Mouse (Mus musculus) megakaryocyte, embryonic 14.5 days (primary cell): ENCODE measurements around the gene BC003965.

Experiments
- FLI1 ChIP-seq: IDR thresholded peaks from 2 replicates; pipeline ENCODE4 v1.6.1; 2012; ENCODE audit warnings: low read length, inconsistent platforms, mixed read lengths
- GATA1 ChIP-seq: IDR thresholded peaks from 3 replicates; pipeline ENCODE4 v1.6.1; 2012; ENCODE audit warnings: mixed read lengths, low read length, inconsistent platforms, borderline replicate concordance

GRCm38 (mm10) chr17:25172558-25172957 lies 11.8 kb upstream of the BC003965 start:
- TF ChIP-seq FLI1 = no peak
- no peak for TF ChIP-seq GATA1
